Mouse (Mus musculus): ENCODE data around the gene Insl3.

DNA sequence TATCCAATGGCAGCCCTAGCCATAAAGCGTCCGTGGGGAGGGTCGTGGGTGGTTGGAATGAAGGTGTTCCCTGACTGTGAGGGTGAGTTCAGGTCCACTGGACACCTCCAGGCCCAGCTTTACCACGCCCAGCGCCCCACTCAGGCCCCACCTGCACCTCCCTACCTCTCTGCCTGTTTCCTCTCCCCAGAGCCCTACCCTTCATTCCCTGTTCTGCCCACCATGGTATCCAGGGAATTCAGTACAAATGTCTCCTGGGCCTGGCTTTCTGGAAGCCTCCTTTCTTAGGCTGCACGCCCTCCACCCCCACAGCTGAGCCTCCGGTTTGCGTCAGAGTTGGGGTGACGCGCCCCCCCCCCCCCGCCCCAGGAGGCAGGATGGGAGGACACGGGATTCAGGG lies 18.8 kb upstream of the Insl3 start:
- no peak for TF ChIP-seq CTCF (IDR thresholded peaks at IDR 0.05; ENCODE audit: low read depth, low read length)
- no peak for TF ChIP-seq POLR2A (IDR thresholded peaks at IDR 0.05; ENCODE audit: borderline replicate concordance, low read depth, low read length)

Data from bone marrow macrophage, adult 2 months (primary cell).